Mouse (Mus musculus) heart, embryonic 12.5 days (tissue): ENCODE measurements around the gene Rara. TPM values are rescaled to one million over a fixed set of nuclear protein-coding genes. Genes with fewer than 3 reads are reported as not detected.
"Not testable (repeated sequence)": the region's sequence is repeated elsewhere in the genome, so short reads cannot be mapped to it uniquely, and the experiment has no call there.

ENCODE experiments used
- ATAC-seq: fragments of 200-750 bp; cut with Nextera tagmentation; 2 replicates; pipeline ENCODE4 v1.8.0; 2017; ENCODE audit warnings: moderate TSS enrichment, moderate library complexity; ENCODE audit not compliant: insufficient number of reproducible peaks, low FRiP score
- H3K27ac ChIP-seq: fragments of 300-500 bp; sonication (generic); 2 replicates; pipeline ENCODE4 v1.5.1; 2016; ENCODE audit warnings: mild to moderate bottlenecking, moderate library complexity; ENCODE audit not compliant: poor library complexity, severe bottlenecking
- H3K27me3 ChIP-seq: fragments of 300-500 bp; sonication (generic); replicated peaks from 2 replicates; pipeline ENCODE4 v1.6.1; 2016; ENCODE audit warnings: mild to moderate bottlenecking, moderate library complexity
- H3K36me3 ChIP-seq: fragments of 300-500 bp; sonication (generic); 2 replicates; pipeline ENCODE4 v1.6.1; 2016; ENCODE audit warnings: mild to moderate bottlenecking, moderate library complexity
- H3K4me1 ChIP-seq: fragments of 300-500 bp; sonication (generic); replicated peaks from 2 replicates; pipeline ENCODE4 v1.6.1; 2016; ENCODE audit warnings: mild to moderate bottlenecking
- H3K4me2 ChIP-seq: fragments of 300-500 bp; sonication (generic); 2 replicates; pipeline ENCODE4 v1.6.1; 2016; ENCODE audit warnings: mild to moderate bottlenecking, moderate library complexity
- H3K4me3 ChIP-seq: fragments of 300-500 bp; sonication (generic); 2 replicates; pipeline ENCODE4 v1.5.1; 2016; ENCODE audit warnings: mild to moderate bottlenecking
- H3K9ac ChIP-seq: fragments of 300-500 bp; sonication (generic); 2 replicates; pipeline ENCODE4 v1.6.1; 2016; ENCODE audit warnings: mild to moderate bottlenecking, moderate library complexity
- H3K9me3 ChIP-seq: fragments of 300-500 bp; sonication (generic); replicated peaks from 2 replicates; pipeline ENCODE4 v1.6.1; 2016; ENCODE audit warnings: mild to moderate bottlenecking, moderate library complexity
- WGBS: fragments of 180-500 bp; shearing (Covaris S2); methylation state at CpG from one replicate; pipeline ENCODE4 v1.1.7; 2016; 5-methylcytosine and 5-hydroxymethylcytosine counted together
- polyA plus RNA-seq: library from polyadenylated mRNA; unstranded; fragments of >200 nt; fragmentation: Nextera tagmentation; extraction: Ambion mirVana; gene quantifications from 2 replicates; pipeline ENCODE4 v1.2.1, GENCODE M21; 2016

The Rara gene
- polyA plus RNA-seq, 1 experiment from 2014 or later: 33.8 TPM

- no peak for ATAC-seq
- Histone ChIP-seq H3K36me3 (peaks cover 3% of the 10 kb centered on the region; the same call in 1 of the 2 replicates), H3K4me2 (peak overlapping the region; percentile 87), H3K27me3 (no peaks in the 10 kb centered on the region), H3K9me3 (no peaks in the 10 kb centered on the region), H3K9ac (peak overlapping the region; percentile 91), H3K27ac (peak overlapping the region; percentile 99), H3K4me1 (peaks cover 85% of the 10 kb centered on the region), H3K4me3 (peak overlapping the region; percentile 14; the same call in 1 of the 2 replicates)
- WGBS: 15% methylated on average over 7 of the region's 7 CpGs
These were observed 4.1 kb downstream of the Rara start for GRCm38 (mm10) chr11:98931513-98932292.

- no peak for ATAC-seq
- Histone ChIP-seq H3K27ac (peak overlapping the region; percentile 99), H3K4me3 (no peak overlapping the region), H3K4me2 (peak overlapping the region; percentile 87), H3K4me1 (peaks cover 81% of the 10 kb centered on the region), H3K9ac (peak overlapping the region; percentile 91), H3K27me3 (no peaks in the 10 kb centered on the region), H3K36me3 (peaks cover 3% of the 10 kb centered on the region; the same call in 1 of the 2 replicates), H3K9me3 (no peaks in the 10 kb centered on the region)
- 26% methylated on average over 19 of the region's 19 CpGs for WGBS
These were observed 4.9 kb downstream of the Rara start for GRCm38 (mm10) chr11:98932293-98933091.

GRCm38 (mm10) chr11:98933151-98933550 is 5.5 kb downstream of the Rara start:
- Histone ChIP-seq H3K36me3 (peaks cover 3% of the 10 kb centered on the region; the same call in 1 of the 2 replicates), H3K4me3 (no peak overlapping the region), H3K27me3 (no peaks in the 10 kb centered on the region), H3K9ac (peak overlapping the region; percentile 91), H3K4me1 (peaks cover 77% of the 10 kb centered on the region), H3K9me3 (no peaks in the 10 kb centered on the region), H3K4me2 (peak overlapping the region; percentile 87), H3K27ac (peak overlapping the region; percentile 99)
- WGBS: 38% methylated on average over 9 of the region's 9 CpGs
- ATAC-seq: no peak

- H3K9ac ChIP-seq, ATAC-seq, H3K4me2 ChIP-seq, H3K4me3 ChIP-seq, H3K36me3 ChIP-seq, H3K9me3 ChIP-seq, H3K27me3 ChIP-seq: not testable (repeated sequence)
- Histone ChIP-seq H3K27ac (0 out of 2 replicates have a peak overlapping the region, but pooled peaks have one; percentile 99), H3K4me1 (peaks cover 77% of the 10 kb centered on the region)
- 91% methylated on average over 2 of the region's 2 CpGs for WGBS
These were observed 6.2 kb downstream of the Rara start for GRCm38 (mm10) chr11:98933847-98934246.

GRCm38 (mm10) chr11:98934367-98934766 is 6.7 kb downstream of the Rara start:
- H3K9ac ChIP-seq: no peak overlapping the region
- H3K27me3 ChIP-seq: no peaks in the 10 kb centered on the region
- 86% methylated on average over 3 of the region's 3 CpGs for WGBS
- no peak overlapping the region for H3K27ac ChIP-seq
- H3K4me3 ChIP-seq: no peak overlapping the region
- H3K4me1 ChIP-seq: peaks cover 77% of the 10 kb centered on the region
- H3K4me2 ChIP-seq: no peak overlapping the region
- no peak for ATAC-seq
- no peaks in the 10 kb centered on the region for H3K9me3 ChIP-seq
- H3K36me3 ChIP-seq: peaks cover 3% of the 10 kb centered on the region; the same call in 1 of the 2 replicates

- Histone ChIP-seq H3K27ac (no peak overlapping the region), H3K9ac (no peak overlapping the region), H3K4me2 (no peak overlapping the region), H3K9me3 (no peaks in the 10 kb centered on the region), H3K36me3 (peaks cover 3% of the 10 kb centered on the region; the same call in 1 of the 2 replicates), H3K27me3 (no peaks in the 10 kb centered on the region), H3K4me3 (no peak overlapping the region), H3K4me1 (peaks cover 77% of the 10 kb centered on the region)
- 90% methylated on average over 3 of the region's 3 CpGs for WGBS
- no peak for ATAC-seq
These were observed 7.5 kb downstream of the Rara start for GRCm38 (mm10) chr11:98935123-98935522.

- Histone ChIP-seq H3K27ac (peak overlapping the region; percentile 92), H3K4me2 (peak overlapping the region; percentile 87), H3K36me3 (peaks cover 3% of the 10 kb centered on the region; the same call in 1 of the 2 replicates), H3K27me3 (no peaks in the 10 kb centered on the region), H3K4me1 (peaks cover 77% of the 10 kb centered on the region), H3K9ac (peak overlapping the region; percentile 92), H3K9me3 (no peaks in the 10 kb centered on the region), H3K4me3 (peak overlapping the region; percentile 76)
- peak; percentile 59 for ATAC-seq
- WGBS: under 1% methylated on average over 29 of the region's 29 CpGs
These were observed 8.6 kb downstream of the Rara start for GRCm38 (mm10) chr11:98936170-98936569.

GRCm38 (mm10) chr11:98936606-98937409 is 9.2 kb downstream of the Rara start:
- Histone ChIP-seq H3K9ac (peak overlapping the region; percentile 92), H3K4me2 (peak overlapping the region; percentile 87), H3K9me3 (no peaks in the 10 kb centered on the region), H3K27ac (peak overlapping the region; percentile 92), H3K36me3 (peaks cover 3% of the 10 kb centered on the region; the same call in 1 of the 2 replicates), H3K27me3 (no peaks in the 10 kb centered on the region), H3K4me3 (peak overlapping the region; percentile 76), H3K4me1 (peaks cover 76% of the 10 kb centered on the region)
- peak; percentile 31 for ATAC-seq
- WGBS: under 1% methylated on average over 23 of the region's 23 CpGs

- no peaks in the 10 kb centered on the region for H3K9me3 ChIP-seq
- peak; percentile 88 for ATAC-seq
- peak overlapping the region; percentile 87 for H3K4me2 ChIP-seq
- H3K4me1 ChIP-seq: peaks cover 76% of the 10 kb centered on the region
- no peaks in the 10 kb centered on the region for H3K27me3 ChIP-seq
- WGBS: under 1% methylated on average over 36 of the region's 38 CpGs
- peaks cover 3% of the 10 kb centered on the region; the same call in 1 of the 2 replicates for H3K36me3 ChIP-seq
- H3K27ac ChIP-seq: peak overlapping the region; percentile 92
- H3K4me3 ChIP-seq: peak overlapping the region; percentile 76
- peak overlapping the region; percentile 92 for H3K9ac ChIP-seq
These were observed 9.8 kb downstream of the Rara start for GRCm38 (mm10) chr11:98937410-98937913.

- WGBS: under 1% methylated on average over 39 of the region's 39 CpGs
- Histone ChIP-seq H3K36me3 (peaks cover 3% of the 10 kb centered on the region; the same call in 1 of the 2 replicates), H3K4me3 (peak overlapping the region; percentile 76), H3K27ac (peak overlapping the region; percentile 92), H3K27me3 (no peaks in the 10 kb centered on the region), H3K4me1 (peaks cover 76% of the 10 kb centered on the region), H3K9me3 (no peaks in the 10 kb centered on the region), H3K4me2 (peak overlapping the region; percentile 87), H3K9ac (peak overlapping the region; percentile 92)
- ATAC-seq: no peak
These were observed 10.5 kb downstream of the Rara start for GRCm38 (mm10) chr11:98937914-98938694.
